Mouse (Mus musculus): ENCODE results near the gene Hnf4a. TPM values are rescaled to one million over a fixed set of nuclear protein-coding genes. Genes with fewer than 3 reads are reported as not detected.

The Hnf4a gene
- polyA plus RNA-seq, 1 experiment from 2014 or later = 90.5 TPM

- H3K9me3 ChIP-seq (ENCODE audit: control insufficient read depth, low read length) = no peaks in the 10 kb centered on the region
- 87% methylated on average over 7 of the region's 7 CpGs for WGBS
- no peak overlapping the region for H3K4me3 ChIP-seq (ENCODE audit: low read depth, low read length)
- DNase-seq (ENCODE audit: low spot score) = no peak
- H3K4me2 ChIP-seq (ENCODE audit: low read length) = no peak overlapping the region
- ATAC-seq (replicated peaks; ENCODE audit: low FRiP score, low TSS enrichment, low read depth) = no peak
- no peak overlapping the region for H3K9ac ChIP-seq (ENCODE audit: low read length)
- H3K27ac ChIP-seq (ENCODE audit: low read depth) = no peak overlapping the region
- H3K36me3 ChIP-seq (ENCODE audit: control insufficient read depth, insufficient read depth, low read length) = peaks cover 26% of the 10 kb centered on the region
- H3K4me1 ChIP-seq (replicated peaks; ENCODE audit: control insufficient read depth, insufficient read depth, low read length) = peaks cover 11% of the 10 kb centered on the region; the same call in 1 of the 2 replicates
- no peaks in the 10 kb centered on the region for H3K27me3 ChIP-seq (replicated peaks; ENCODE audit: control insufficient read depth, insufficient read depth, low read length)
These were observed 99.6 kb downstream of the Hnf4a start for GRCm38 (mm10) chr2:163606161-163606560.

- no peak overlapping the region for H3K27ac ChIP-seq (ENCODE audit: low read depth)
- no peak overlapping the region for H3K4me2 ChIP-seq (ENCODE audit: low read length)
- 84% methylated on average over 7 of the region's 7 CpGs for WGBS
- H3K27me3 ChIP-seq (replicated peaks; ENCODE audit: control insufficient read depth, insufficient read depth, low read length) = no peaks in the 10 kb centered on the region
- H3K9ac ChIP-seq (ENCODE audit: low read length) = no peak overlapping the region
- no peak for DNase-seq (ENCODE audit: low spot score)
- peaks cover 44% of the 10 kb centered on the region for H3K36me3 ChIP-seq (ENCODE audit: control insufficient read depth, insufficient read depth, low read length)
- peaks cover 5% of the 10 kb centered on the region; the same call in 1 of the 2 replicates for H3K4me1 ChIP-seq (replicated peaks; ENCODE audit: control insufficient read depth, insufficient read depth, low read length)
- ATAC-seq (replicated peaks; ENCODE audit: low FRiP score, low TSS enrichment, low read depth) = no peak
- no peaks in the 10 kb centered on the region for H3K9me3 ChIP-seq (ENCODE audit: control insufficient read depth, low read length)
- no peak overlapping the region for H3K4me3 ChIP-seq (ENCODE audit: low read depth, low read length)
These were observed 101.4 kb downstream of the Hnf4a start for GRCm38 (mm10) chr2:163608008-163608407.

GRCm38 (mm10) chr2:163609281-163609975 is 102.8 kb downstream of the Hnf4a start:
- Histone ChIP-seq H3K36me3 (ENCODE audit: control insufficient read depth, insufficient read depth, low read length) (peaks cover 56% of the 10 kb centered on the region), H3K4me2 (ENCODE audit: low read length) (no peak overlapping the region), H3K4me3 (ENCODE audit: low read depth, low read length) (no peak overlapping the region), H3K27ac (ENCODE audit: low read depth) (peak overlapping the region; percentile 47; the same call in 1 of the 2 replicates), H3K9me3 (ENCODE audit: control insufficient read depth, low read length) (no peaks in the 10 kb centered on the region), H3K4me1 (replicated peaks; ENCODE audit: control insufficient read depth, insufficient read depth, low read length) (0 out of 2 replicates have a peak, but pooled peaks cover 3% of the 10 kb centered on the region), H3K9ac (ENCODE audit: low read length) (0 out of 2 replicates have a peak overlapping the region, but pooled peaks have one; percentile 11), H3K27me3 (replicated peaks; ENCODE audit: control insufficient read depth, insufficient read depth, low read length) (no peaks in the 10 kb centered on the region)
- ATAC-seq (replicated peaks; ENCODE audit: low FRiP score, low TSS enrichment, low read depth) = no peak
- WGBS = 80% methylated on average over 12 of the region's 12 CpGs
- no peak for DNase-seq (ENCODE audit: low spot score)

GRCm38 (mm10) chr2:163611176-163611575 is 104.6 kb downstream of the Hnf4a start:
- Histone ChIP-seq H3K36me3 (ENCODE audit: control insufficient read depth, insufficient read depth, low read length) (peaks cover 74% of the 10 kb centered on the region), H3K9me3 (ENCODE audit: control insufficient read depth, low read length) (no peaks in the 10 kb centered on the region), H3K27ac (ENCODE audit: low read depth) (no peak overlapping the region), H3K9ac (ENCODE audit: low read length) (no peak overlapping the region), H3K4me1 (replicated peaks; ENCODE audit: control insufficient read depth, insufficient read depth, low read length) (0 out of 2 replicates have a peak, but pooled peaks cover 3% of the 10 kb centered on the region), H3K4me2 (ENCODE audit: low read length) (no peak overlapping the region), H3K4me3 (ENCODE audit: low read depth, low read length) (no peak overlapping the region), H3K27me3 (replicated peaks; ENCODE audit: control insufficient read depth, insufficient read depth, low read length) (no peaks in the 10 kb centered on the region)
- DNase-seq (ENCODE audit: low spot score) = no peak
- WGBS = 67% methylated on average over 9 of the region's 9 CpGs
- ATAC-seq (replicated peaks; ENCODE audit: low FRiP score, low TSS enrichment, low read depth) = no peak; the same call in 1 of the 2 replicates

GRCm38 (mm10) chr2:163613206-163613605 is 106.6 kb downstream of the Hnf4a start:
- Histone ChIP-seq H3K27me3 (replicated peaks; ENCODE audit: control insufficient read depth, insufficient read depth, low read length) (no peaks in the 10 kb centered on the region), H3K9ac (ENCODE audit: low read length) (no peak overlapping the region), H3K27ac (ENCODE audit: low read depth) (no peak overlapping the region), H3K4me3 (ENCODE audit: low read depth, low read length) (no peak overlapping the region), H3K4me2 (ENCODE audit: low read length) (no peak overlapping the region), H3K4me1 (replicated peaks; ENCODE audit: control insufficient read depth, insufficient read depth, low read length) (no peaks in the 10 kb centered on the region), H3K36me3 (ENCODE audit: control insufficient read depth, insufficient read depth, low read length) (peaks cover 81% of the 10 kb centered on the region), H3K9me3 (ENCODE audit: control insufficient read depth, low read length) (no peaks in the 10 kb centered on the region)
- WGBS = 92% methylated on average over 5 of the region's 5 CpGs
- DNase-seq (ENCODE audit: low spot score) (no peak), ATAC-seq (replicated peaks; ENCODE audit: low FRiP score, low TSS enrichment, low read depth) (no peak)

GRCm38 (mm10) chr2:163613990-163614389 is 107.4 kb downstream of the Hnf4a start:
- no peaks in the 10 kb centered on the region for H3K27me3 ChIP-seq (replicated peaks; ENCODE audit: control insufficient read depth, insufficient read depth, low read length)
- peaks cover 88% of the 10 kb centered on the region for H3K36me3 ChIP-seq (ENCODE audit: control insufficient read depth, insufficient read depth, low read length)
- no peak for DNase-seq (ENCODE audit: low spot score)

GRCm38 (mm10) chr2:163615401-163615800 is 108.8 kb downstream of the Hnf4a start:
- Histone ChIP-seq H3K9me3 (ENCODE audit: control insufficient read depth, low read length) (no peaks in the 10 kb centered on the region), H3K4me2 (ENCODE audit: low read length) (no peak overlapping the region), H3K4me1 (replicated peaks; ENCODE audit: control insufficient read depth, insufficient read depth, low read length) (no peaks in the 10 kb centered on the region), H3K9ac (ENCODE audit: low read length) (no peak overlapping the region), H3K27me3 (replicated peaks; ENCODE audit: control insufficient read depth, insufficient read depth, low read length) (no peaks in the 10 kb centered on the region), H3K27ac (ENCODE audit: low read depth) (no peak overlapping the region), H3K4me3 (ENCODE audit: low read depth, low read length) (no peak overlapping the region), H3K36me3 (ENCODE audit: control insufficient read depth, insufficient read depth, low read length) (peaks cover 94% of the 10 kb centered on the region)
- ATAC-seq (replicated peaks; ENCODE audit: low FRiP score, low TSS enrichment, low read depth) (no peak), DNase-seq (ENCODE audit: low spot score) (no peak)
- 91% methylated on average over 9 of the region's 9 CpGs for WGBS

More at GRCm38 (mm10) chr2:163613990-163614389, 107.4 kb downstream of the Hnf4a start:
- WGBS = 94% methylated on average over 4 of the region's 4 CpGs
- Histone ChIP-seq H3K4me2 (ENCODE audit: low read length) (no peak overlapping the region), H3K4me1 (replicated peaks; ENCODE audit: control insufficient read depth, insufficient read depth, low read length) (no peaks in the 10 kb centered on the region), H3K9ac (ENCODE audit: low read length) (no peak overlapping the region), H3K4me3 (ENCODE audit: low read depth, low read length) (no peak overlapping the region), H3K9me3 (ENCODE audit: control insufficient read depth, low read length) (no peaks in the 10 kb centered on the region), H3K27ac (ENCODE audit: low read depth) (no peak overlapping the region)
- no peak for ATAC-seq (replicated peaks; ENCODE audit: low FRiP score, low TSS enrichment, low read depth)

- no peaks in the 10 kb centered on the region for H3K27me3 ChIP-seq (replicated peaks; ENCODE audit: control insufficient read depth, insufficient read depth, low read length)
- no peaks in the 10 kb centered on the region for H3K9me3 ChIP-seq (ENCODE audit: control insufficient read depth, low read length)
- H3K9ac ChIP-seq (ENCODE audit: low read length) = no peak overlapping the region
- no peak overlapping the region for H3K4me2 ChIP-seq (ENCODE audit: low read length)
- no peak overlapping the region for H3K4me3 ChIP-seq (ENCODE audit: low read depth, low read length)
- peaks cover 96% of the 10 kb centered on the region for H3K36me3 ChIP-seq (ENCODE audit: control insufficient read depth, insufficient read depth, low read length)
- DNase-seq (ENCODE audit: low spot score) (no peak), ATAC-seq (replicated peaks; ENCODE audit: low FRiP score, low TSS enrichment, low read depth) (no peak)
- no peaks in the 10 kb centered on the region for H3K4me1 ChIP-seq (replicated peaks; ENCODE audit: control insufficient read depth, insufficient read depth, low read length)
- WGBS = 89% methylated on average over 4 of the region's 4 CpGs
- no peak overlapping the region for H3K27ac ChIP-seq (ENCODE audit: low read depth)
These were observed 109.5 kb downstream of the Hnf4a start for GRCm38 (mm10) chr2:163615906-163616651.

All from intestine, embryonic 14.5 days (tissue).